Mouse (Mus musculus) liver, embryonic 11.5 days (tissue): Measurements from ENCODE around the gene Sf3a3. TPM values are rescaled to one million over a fixed set of nuclear protein-coding genes. Genes with fewer than 3 reads are reported as not detected.
"Not testable (repeated sequence)": the region's sequence is repeated elsewhere in the genome, so short reads cannot be mapped to it uniquely, and the experiment has no call there.

Experiments used
- ATAC-seq: fragments of 200-750 bp; cut with Nextera tagmentation; replicated peaks from 2 replicates; pipeline ENCODE4 v1.8.0; 2017; ENCODE audit warnings: moderate number of reproducible peaks, mild to moderate bottlenecking, moderate TSS enrichment, moderate library complexity; ENCODE audit not compliant: low FRiP score
- DNase-seq: peaks from one replicate; pipeline ENCODE4 v3.0.0-alpha.2; 2017; ENCODE audit warnings: low spot score
- H3K27ac ChIP-seq: fragments of 300-500 bp; sonication (generic); 2 replicates; pipeline ENCODE4 v1.5.1; 2014; ENCODE audit warnings: mild to moderate bottlenecking, low read depth, low read length, control low read depth
- H3K27me3 ChIP-seq: fragments of 300-500 bp; sonication (generic); replicated peaks from 2 replicates; pipeline ENCODE4 v1.6.1; 2014; ENCODE audit warnings: low read length, mixed read lengths; ENCODE audit not compliant: control insufficient read depth, insufficient read depth
- H3K36me3 ChIP-seq: fragments of 300-500 bp; sonication (generic); 2 replicates; pipeline ENCODE4 v1.6.1; 2014; ENCODE audit warnings: mild to moderate bottlenecking, low read length, moderate library complexity, mixed read lengths; ENCODE audit not compliant: control insufficient read depth, insufficient read depth
- H3K4me1 ChIP-seq: fragments of 300-500 bp; sonication (generic); replicated peaks from 2 replicates; pipeline ENCODE4 v1.6.1; 2014; ENCODE audit warnings: low read length, mixed read lengths; ENCODE audit not compliant: control insufficient read depth, insufficient read depth
- H3K4me2 ChIP-seq: fragments of 300-500 bp; sonication (generic); 2 replicates; pipeline ENCODE4 v1.6.1; 2014; ENCODE audit warnings: mild to moderate bottlenecking, control low read depth, moderate library complexity
- H3K4me3 ChIP-seq: fragments of 300-500 bp; sonication (generic); 2 replicates; pipeline ENCODE4 v1.5.1; 2014; ENCODE audit warnings: low read depth, low read length, control low read depth
- H3K9ac ChIP-seq: fragments of 300-500 bp; sonication (generic); 2 replicates; pipeline ENCODE4 v1.6.1; 2014; ENCODE audit warnings: low read depth, low read length, control low read depth
- H3K9me3 ChIP-seq: fragments of 300-500 bp; sonication (generic); 2 replicates; pipeline ENCODE4 v1.6.1; 2016; ENCODE audit warnings: low read length, inconsistent platforms, mixed read lengths; ENCODE audit not compliant: control insufficient read depth
- WGBS: fragments of 180-500 bp; shearing (Covaris S2); extraction: QIAGEN DNeasy Blood & Tissue Kit; methylation state at CpG from one replicate; pipeline ENCODE4 v1.1.7; 2014; 5-methylcytosine and 5-hydroxymethylcytosine counted together
- polyA plus RNA-seq: library from polyadenylated mRNA; unstranded; fragments of >200 nt; fragmentation: Nextera tagmentation; extraction: Ambion mirVana; gene quantifications from 2 replicates; pipeline ENCODE4 v1.2.1, GENCODE M21; 2014

The Sf3a3 gene
- polyA plus RNA-seq, 1 experiment from 2014 or later: 172 TPM

GRCm38 (mm10) chr4:124709961-124710446 lies 4.6 kb upstream of the Sf3a3 start:
- ATAC-seq: no peak; the same call in 1 of the 2 replicates
- peak; percentile 55 for DNase-seq
- Histone ChIP-seq H3K27me3 (no peaks in the 10 kb centered on the region), H3K4me2 (peak overlapping the region; percentile 73), H3K27ac (peak overlapping the region; percentile 95), H3K4me3 (peak overlapping the region; percentile 39), H3K36me3 (no peaks in the 10 kb centered on the region; the same call in 1 of the 2 replicates), H3K4me1 (peaks cover 35% of the 10 kb centered on the region), H3K9ac (peak overlapping the region; percentile 64), H3K9me3 (no peaks in the 10 kb centered on the region)
- 4% methylated on average over 18 of the region's 18 CpGs for WGBS

- H3K4me1 ChIP-seq: peaks cover 33% of the 10 kb centered on the region
Measured at GRCm38 (mm10) chr4:124710776-124711291, 3.7 kb upstream of the Sf3a3 start.

GRCm38 (mm10) chr4:124712618-124713017 lies 2.0 kb upstream of the Sf3a3 start:
- H3K27ac ChIP-seq: 0 out of 2 replicates have a peak overlapping the region, but pooled peaks have one; percentile 19
- H3K9ac ChIP-seq: no peak overlapping the region
- ATAC-seq (peak; percentile 27), DNase-seq (no peak)
- peaks cover 4% of the 10 kb centered on the region; the same call in 1 of the 2 replicates for H3K36me3 ChIP-seq
- peaks cover 35% of the 10 kb centered on the region for H3K4me1 ChIP-seq
- H3K9me3 ChIP-seq: no peaks in the 10 kb centered on the region
- 72% methylated on average over 6 of the region's 6 CpGs for WGBS
- no peaks in the 10 kb centered on the region for H3K27me3 ChIP-seq
- H3K4me3 ChIP-seq: no peak overlapping the region
- H3K4me2 ChIP-seq: no peak overlapping the region

More at GRCm38 (mm10) chr4:124710776-124711291, 3.7 kb upstream of the Sf3a3 start:
- Histone ChIP-seq H3K4me3 (no peak overlapping the region), H3K27ac (peak overlapping the region; percentile 95), H3K27me3 (no peaks in the 10 kb centered on the region), H3K9ac (no peak overlapping the region), H3K36me3 (peaks cover under 1% of the 10 kb centered on the region; the same call in 1 of the 2 replicates), H3K9me3 (no peaks in the 10 kb centered on the region), H3K4me2 (peak overlapping the region; percentile 73)
- no peak for ATAC-seq
- peak; percentile 43 for DNase-seq
- WGBS: 2% methylated on average over 5 of the region's 5 CpGs

GRCm38 (mm10) chr4:124713850-124714249 lies 726 bp upstream of the Sf3a3 start:
- not testable (repeated sequence) for H3K27me3 ChIP-seq, H3K4me2 ChIP-seq, H3K9me3 ChIP-seq, H3K9ac ChIP-seq, H3K4me3 ChIP-seq, DNase-seq, H3K27ac ChIP-seq, H3K36me3 ChIP-seq, ATAC-seq
- WGBS: 82% methylated on average over 5 of the region's 5 CpGs
- H3K4me1 ChIP-seq: peaks cover 30% of the 10 kb centered on the region

- 93% methylated on average over 4 of the region's 4 CpGs for WGBS
- Histone ChIP-seq H3K27ac (no peak overlapping the region), H3K9me3 (no peaks in the 10 kb centered on the region), H3K9ac (no peak overlapping the region), H3K36me3 (peaks cover 32% of the 10 kb centered on the region), H3K4me1 (peaks cover 10% of the 10 kb centered on the region), H3K4me3 (no peak overlapping the region), H3K4me2 (no peak overlapping the region), H3K27me3 (no peaks in the 10 kb centered on the region)
- ATAC-seq (no peak), DNase-seq (no peak)
Measured at GRCm38 (mm10) chr4:124719101-124719500, 4.5 kb downstream of the Sf3a3 start.

- Histone ChIP-seq H3K4me2 (no peak overlapping the region), H3K27me3 (no peaks in the 10 kb centered on the region), H3K36me3 (peaks cover 63% of the 10 kb centered on the region), H3K27ac (no peak overlapping the region), H3K4me3 (no peak overlapping the region), H3K9me3 (no peaks in the 10 kb centered on the region), H3K4me1 (no peaks in the 10 kb centered on the region), H3K9ac (no peak overlapping the region)
- DNase-seq (no peak), ATAC-seq (no peak)
- 87% methylated on average over 6 of the region's 6 CpGs for WGBS
Measured at GRCm38 (mm10) chr4:124726121-124726520, 11.5 kb downstream of the Sf3a3 start.

- H3K9ac ChIP-seq: no peak overlapping the region
- no peak overlapping the region for H3K4me2 ChIP-seq
Measured at GRCm38 (mm10) chr4:124736952-124737351, 22.4 kb downstream of the Sf3a3 start.

GRCm38 (mm10) chr4:124737486-124737885 lies 22.9 kb downstream of the Sf3a3 start:
- no peak for DNase-seq
- Histone ChIP-seq H3K9ac (no peak overlapping the region), H3K4me1 (0 out of 2 replicates have a peak, but pooled peaks cover 9% of the 10 kb centered on the region), H3K9me3 (no peaks in the 10 kb centered on the region), H3K27ac (no peak overlapping the region), H3K4me2 (no peak overlapping the region), H3K36me3 (peaks cover 4% of the 10 kb centered on the region; the same call in 1 of the 2 replicates), H3K27me3 (no peaks in the 10 kb centered on the region), H3K4me3 (no peak overlapping the region)
- no peak for ATAC-seq
- WGBS: 59% methylated on average over 5 of the region's 5 CpGs

More at GRCm38 (mm10) chr4:124736952-124737351, 22.4 kb downstream of the Sf3a3 start:
- 63% methylated on average over 2 of the region's 2 CpGs for WGBS
- Histone ChIP-seq H3K4me3 (no peak overlapping the region), H3K27ac (no peak overlapping the region), H3K4me1 (0 out of 2 replicates have a peak, but pooled peaks cover 9% of the 10 kb centered on the region), H3K27me3 (no peaks in the 10 kb centered on the region), H3K9me3 (no peaks in the 10 kb centered on the region), H3K36me3 (peaks cover 5% of the 10 kb centered on the region; the same call in 1 of the 2 replicates)
- DNase-seq (no peak), ATAC-seq (no peak)

- 59% methylated on average over 4 of the region's 4 CpGs for WGBS
- no peak overlapping the region for H3K4me2 ChIP-seq
- H3K36me3 ChIP-seq: no peaks in the 10 kb centered on the region
- H3K9ac ChIP-seq: no peak overlapping the region
- ATAC-seq (no peak), DNase-seq (no peak)
- no peak overlapping the region for H3K4me3 ChIP-seq
- H3K27me3 ChIP-seq: no peaks in the 10 kb centered on the region
- H3K27ac ChIP-seq: no peak overlapping the region
- no peaks in the 10 kb centered on the region for H3K9me3 ChIP-seq
- 0 out of 2 replicates have a peak, but pooled peaks cover 9% of the 10 kb centered on the region for H3K4me1 ChIP-seq
Measured at GRCm38 (mm10) chr4:124738013-124738412, 23.4 kb downstream of the Sf3a3 start.
